Mouse (Mus musculus) forebrain, embryonic 10.5 days (tissue): ENCODE data around the gene Trio. TPM values are rescaled to one million over a fixed set of nuclear protein-coding genes. Genes with fewer than 3 reads are reported as not detected.

Experiments
- polyA plus RNA-seq: library from polyadenylated mRNA; unstranded; fragments of >200 nt; fragmentation: Nextera tagmentation; extraction: Ambion mirVana; gene quantifications from 2 replicates; pipeline ENCODE4 v1.2.1, GENCODE M21; 2016

The Trio gene
- polyA plus RNA-seq, 1 experiment from 2014 or later = 29.2 TPM

Other genes with a start within 250 kb of the Trio start
- 0.02 and 0.04 TPM in 2 replicates for gene Dnah5, start 177.9 kb upstream of the Trio start, polyA plus RNA-seq